Mouse (Mus musculus): Measurements from ENCODE around the gene Cers6. TPM values are rescaled to one million over a fixed set of nuclear protein-coding genes. Genes with fewer than 3 reads are reported as not detected.

Gene Cers6
- total and polyA plus RNA-seq, 2 experiments, result 3.9 to 16.0 TPM

DNA sequence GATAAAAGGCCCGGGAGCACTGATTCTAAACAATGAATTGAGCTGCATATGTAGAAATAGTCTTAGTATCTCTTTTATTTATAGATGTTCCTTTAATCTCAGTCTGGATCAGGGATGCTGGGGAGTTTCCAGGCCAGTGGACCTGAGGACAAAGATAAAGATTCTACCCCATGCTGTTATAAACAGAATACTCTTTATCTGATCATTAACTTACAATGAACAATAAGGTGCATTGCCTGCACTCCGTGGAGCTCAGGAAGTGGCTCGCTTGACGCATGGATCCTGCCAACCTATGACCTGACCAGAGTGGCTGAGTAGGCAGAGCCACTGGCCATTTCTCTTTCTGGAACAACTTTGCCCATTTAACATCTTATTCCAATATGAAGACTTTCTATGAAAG lies 279.6 kb downstream of the Cers6 start:
- Histone ChIP-seq H3K79me2 (ENCODE audit: control insufficient read depth, insufficient read depth, low read length) (peaks cover 4% of the 10 kb centered on the region; the same call in 1 of the 2 replicates), H3K36me3 (ENCODE audit: control insufficient read depth, insufficient read depth, low read length) (peaks cover 8% of the 10 kb centered on the region; the same call in 1 of the 2 replicates), H3K27me3 (ENCODE audit: control insufficient read depth, insufficient read depth, low read length) (no peaks in the 10 kb centered on the region), H3K27ac (replicated peaks; ENCODE audit: insufficient read depth, low read depth, low read length) (no peak overlapping the region), H3K9ac (ENCODE audit: low read depth, low read length) (no peak overlapping the region), H3K4me1 (ENCODE audit: control insufficient read depth, insufficient read depth, low read length) (peaks cover 10% of the 10 kb centered on the region), H3K4me3 (ENCODE audit: insufficient read depth, low read depth, low read length) (no peak overlapping the region)
- 58% methylated on average over 4 of the region's 4 CpGs for WGBS
- TF ChIP-seq CTCF (IDR thresholded peaks at IDR 0.05; ENCODE audit: low read depth, low read length), result no peak
- TF ChIP-seq POLR2A (IDR thresholded peaks at IDR 0.05; ENCODE audit: extremely low read depth, insufficient read depth, low read length), result no peak
- DNase-seq (ENCODE audit: extremely low read depth, low read depth, low spot score), result no peak

DNA sequence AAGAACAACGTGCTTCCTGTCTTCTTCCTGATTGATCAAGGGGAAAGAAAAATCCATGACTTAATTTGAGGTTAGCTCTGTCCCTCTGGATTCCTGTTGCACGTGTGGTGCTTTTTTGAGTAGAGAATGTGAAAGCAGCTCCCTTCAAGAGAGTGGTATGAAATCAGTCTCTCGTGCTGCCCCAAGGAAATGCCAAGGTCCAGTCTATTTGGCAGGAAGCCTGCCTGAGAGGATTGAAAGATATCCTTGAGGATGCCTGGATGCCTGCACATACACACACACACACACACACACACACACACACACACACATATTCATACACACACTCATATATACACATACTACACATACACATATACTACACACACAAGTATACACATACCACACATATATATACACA lies 287.4 kb downstream of the Cers6 start:
- H3K9ac ChIP-seq (ENCODE audit: low read depth, low read length), result no peak overlapping the region
- H3K79me2 ChIP-seq (ENCODE audit: control insufficient read depth, insufficient read depth, low read length), result no peaks in the 10 kb centered on the region; the same call in 1 of the 2 replicates
- peaks cover 6% of the 10 kb centered on the region for H3K4me1 ChIP-seq (ENCODE audit: control insufficient read depth, insufficient read depth, low read length)
- TF ChIP-seq POLR2A (IDR thresholded peaks at IDR 0.05; ENCODE audit: extremely low read depth, insufficient read depth, low read length) (no peak), CTCF (IDR thresholded peaks at IDR 0.05; ENCODE audit: low read depth, low read length) (no peak)
- no peaks in the 10 kb centered on the region for H3K27me3 ChIP-seq (ENCODE audit: control insufficient read depth, insufficient read depth, low read length)
- H3K36me3 ChIP-seq (ENCODE audit: control insufficient read depth, insufficient read depth, low read length), result peaks cover 30% of the 10 kb centered on the region
- WGBS, result 75% methylated on average over 3 of the region's 3 CpGs
- no peak overlapping the region for H3K4me3 ChIP-seq (ENCODE audit: insufficient read depth, low read depth, low read length)
- no peak for DNase-seq (ENCODE audit: extremely low read depth, low read depth, low spot score)
- no peak overlapping the region for H3K27ac ChIP-seq (replicated peaks; ENCODE audit: insufficient read depth, low read depth, low read length)

DNA sequence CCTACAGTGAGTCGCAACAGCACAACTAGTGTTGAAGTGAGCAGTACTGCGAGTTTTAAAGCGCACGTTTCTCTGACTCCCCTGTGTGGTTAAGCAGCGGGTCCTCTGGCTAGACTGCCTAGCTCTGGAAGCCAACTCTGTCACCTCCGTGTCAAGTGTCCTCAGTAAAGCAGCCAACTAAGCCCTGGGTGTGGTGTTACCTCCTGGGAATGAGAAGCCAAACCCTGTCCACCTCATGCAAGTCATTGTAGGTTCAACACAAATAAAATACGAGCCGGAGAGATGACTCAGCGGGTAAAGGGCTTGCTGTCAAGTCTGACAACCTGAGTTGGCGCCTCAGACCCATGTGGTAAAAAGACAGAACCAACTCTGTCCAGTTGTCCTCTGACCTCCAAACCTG lies 287.9 kb downstream of the Cers6 start:
- peaks cover 6% of the 10 kb centered on the region for H3K4me1 ChIP-seq (ENCODE audit: control insufficient read depth, insufficient read depth, low read length)
- H3K4me3 ChIP-seq (ENCODE audit: insufficient read depth, low read depth, low read length), result no peak overlapping the region
- DNase-seq (ENCODE audit: extremely low read depth, low read depth, low spot score), result no peak
- H3K27me3 ChIP-seq (ENCODE audit: control insufficient read depth, insufficient read depth, low read length), result no peaks in the 10 kb centered on the region
- no peak overlapping the region for H3K27ac ChIP-seq (replicated peaks; ENCODE audit: insufficient read depth, low read depth, low read length)
- TF ChIP-seq CTCF (IDR thresholded peaks at IDR 0.05; ENCODE audit: low read depth, low read length) (no peak), POLR2A (IDR thresholded peaks at IDR 0.05; ENCODE audit: extremely low read depth, insufficient read depth, low read length) (no peak)
- WGBS, result 72% methylated on average over 10 of the region's 10 CpGs
- H3K79me2 ChIP-seq (ENCODE audit: control insufficient read depth, insufficient read depth, low read length), result no peaks in the 10 kb centered on the region; the same call in 1 of the 2 replicates
- peaks cover 33% of the 10 kb centered on the region for H3K36me3 ChIP-seq (ENCODE audit: control insufficient read depth, insufficient read depth, low read length)
- no peak overlapping the region for H3K9ac ChIP-seq (ENCODE audit: low read depth, low read length)

DNA sequence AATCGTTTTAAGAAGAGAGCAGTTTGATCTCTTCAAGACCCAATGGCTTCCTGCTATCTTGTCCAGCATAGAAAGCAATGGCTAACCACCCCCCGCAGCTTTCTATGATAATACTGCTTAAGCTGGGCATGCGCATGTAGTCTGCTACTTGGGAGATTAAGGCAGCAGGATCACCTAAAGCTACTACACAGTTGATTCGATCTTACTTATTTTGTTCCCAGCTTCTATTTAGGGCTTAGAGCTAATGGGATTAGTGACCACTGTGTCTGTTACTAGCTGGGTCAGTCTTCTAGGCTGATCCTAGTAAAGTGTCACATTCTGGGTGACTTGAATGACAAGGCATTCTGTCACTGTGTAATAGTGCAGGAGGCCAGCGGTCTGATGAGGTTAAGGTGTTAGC lies 289.6 kb downstream of the Cers6 start:
- peaks cover 27% of the 10 kb centered on the region for H3K36me3 ChIP-seq (ENCODE audit: control insufficient read depth, insufficient read depth, low read length)
- H3K9ac ChIP-seq (ENCODE audit: low read depth, low read length), result no peak overlapping the region
- no peak overlapping the region for H3K27ac ChIP-seq (replicated peaks; ENCODE audit: insufficient read depth, low read depth, low read length)
- no peaks in the 10 kb centered on the region for H3K27me3 ChIP-seq (ENCODE audit: control insufficient read depth, insufficient read depth, low read length)
- DNase-seq (ENCODE audit: extremely low read depth, low read depth, low spot score), result no peak
- TF ChIP-seq CTCF (IDR thresholded peaks at IDR 0.05; ENCODE audit: low read depth, low read length), result no peak
- no peak for TF ChIP-seq POLR2A (IDR thresholded peaks at IDR 0.05; ENCODE audit: extremely low read depth, insufficient read depth, low read length)
- no peak overlapping the region for H3K4me3 ChIP-seq (ENCODE audit: insufficient read depth, low read depth, low read length)
- 88% methylated on average over 5 of the region's 5 CpGs for WGBS
- peaks cover 3% of the 10 kb centered on the region for H3K4me1 ChIP-seq (ENCODE audit: control insufficient read depth, insufficient read depth, low read length)
- H3K79me2 ChIP-seq (ENCODE audit: control insufficient read depth, insufficient read depth, low read length), result no peaks in the 10 kb centered on the region; the same call in 1 of the 2 replicates

DNA sequence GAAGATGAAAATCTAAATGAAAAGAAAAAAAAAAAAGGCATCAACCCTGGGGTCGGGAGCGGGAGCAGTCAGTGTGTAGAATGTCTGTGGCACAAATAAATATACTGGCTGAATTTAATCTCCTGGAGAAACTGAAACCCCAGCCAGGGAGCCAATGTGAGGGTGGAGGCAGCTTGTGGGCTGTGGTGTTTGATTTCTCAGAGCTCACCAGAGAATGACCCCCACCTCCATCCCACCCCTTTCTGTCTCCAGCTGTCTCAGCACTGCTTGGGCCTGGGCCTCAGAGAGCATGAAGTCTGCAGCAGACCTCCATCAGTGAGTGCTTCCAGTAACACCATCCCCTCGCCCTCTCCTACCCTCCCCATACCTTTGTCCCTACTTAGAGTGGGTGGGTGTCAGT lies 294.6 kb downstream of the Cers6 start:
- H3K79me2 ChIP-seq (ENCODE audit: control insufficient read depth, insufficient read depth, low read length), result no peaks in the 10 kb centered on the region
- TF ChIP-seq POLR2A (IDR thresholded peaks at IDR 0.05; ENCODE audit: extremely low read depth, insufficient read depth, low read length) (no peak), CTCF (IDR thresholded peaks at IDR 0.05; ENCODE audit: low read depth, low read length) (no peak)
- 85% methylated on average over 3 of the region's 3 CpGs for WGBS

DNA sequence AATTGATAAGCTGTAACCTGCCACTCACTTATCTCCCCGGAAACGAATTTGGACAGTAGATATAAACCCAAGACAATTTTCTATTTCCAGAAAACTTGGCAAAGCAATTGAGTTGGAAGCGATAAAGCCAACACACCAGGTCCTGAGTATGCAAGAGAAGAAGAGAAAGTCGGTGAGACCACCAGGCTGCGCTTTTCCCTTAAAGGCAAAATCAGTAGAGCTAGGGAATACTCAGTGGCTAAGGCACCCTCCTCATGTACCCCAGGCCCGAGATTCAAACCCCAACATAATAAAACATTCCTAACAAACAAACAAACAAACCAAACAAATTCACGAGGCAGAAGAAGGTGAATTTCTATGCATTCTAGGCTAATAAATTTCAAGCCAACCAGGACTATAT lies 295.0 kb downstream of the Cers6 start:
- WGBS, result 73% methylated on average over 7 of the region's 7 CpGs
- no peaks in the 10 kb centered on the region for H3K79me2 ChIP-seq (ENCODE audit: control insufficient read depth, insufficient read depth, low read length)
- H3K27me3 ChIP-seq (ENCODE audit: control insufficient read depth, insufficient read depth, low read length), result no peaks in the 10 kb centered on the region
- H3K27ac ChIP-seq (replicated peaks; ENCODE audit: insufficient read depth, low read depth, low read length), result no peak overlapping the region
- no peak overlapping the region for H3K9ac ChIP-seq (ENCODE audit: low read depth, low read length)
- TF ChIP-seq CTCF (IDR thresholded peaks at IDR 0.05; ENCODE audit: low read depth, low read length), result no peak
- no peak for TF ChIP-seq POLR2A (IDR thresholded peaks at IDR 0.05; ENCODE audit: extremely low read depth, insufficient read depth, low read length)
- H3K4me3 ChIP-seq (ENCODE audit: insufficient read depth, low read depth, low read length), result no peak overlapping the region
- peaks cover 3% of the 10 kb centered on the region; the same call in 1 of the 2 replicates for H3K4me1 ChIP-seq (ENCODE audit: control insufficient read depth, insufficient read depth, low read length)
- no peak for DNase-seq (ENCODE audit: extremely low read depth, low read depth, low spot score)
- peaks cover 26% of the 10 kb centered on the region for H3K36me3 ChIP-seq (ENCODE audit: control insufficient read depth, insufficient read depth, low read length)

More for the DNA sequence above, 294.6 kb downstream of the Cers6 start:
- Histone ChIP-seq H3K4me3 (ENCODE audit: insufficient read depth, low read depth, low read length) (no peak overlapping the region), H3K4me1 (ENCODE audit: control insufficient read depth, insufficient read depth, low read length) (peaks cover 3% of the 10 kb centered on the region; the same call in 1 of the 2 replicates), H3K36me3 (ENCODE audit: control insufficient read depth, insufficient read depth, low read length) (peaks cover 25% of the 10 kb centered on the region), H3K27ac (replicated peaks; ENCODE audit: insufficient read depth, low read depth, low read length) (no peak overlapping the region), H3K27me3 (ENCODE audit: control insufficient read depth, insufficient read depth, low read length) (no peaks in the 10 kb centered on the region), H3K9ac (ENCODE audit: low read depth, low read length) (no peak overlapping the region)
- no peak for DNase-seq (ENCODE audit: extremely low read depth, low read depth, low spot score)

Measured in liver, adult 2 months (tissue).